Mouse (Mus musculus): Measurements from ENCODE around the gene Mertk. TPM values are rescaled to one million over a fixed set of nuclear protein-coding genes. Genes with fewer than 3 reads are reported as not detected.

Gene Mertk
- polyA plus RNA-seq, 2 experiments from 2014 or later, result not detected

DNA sequence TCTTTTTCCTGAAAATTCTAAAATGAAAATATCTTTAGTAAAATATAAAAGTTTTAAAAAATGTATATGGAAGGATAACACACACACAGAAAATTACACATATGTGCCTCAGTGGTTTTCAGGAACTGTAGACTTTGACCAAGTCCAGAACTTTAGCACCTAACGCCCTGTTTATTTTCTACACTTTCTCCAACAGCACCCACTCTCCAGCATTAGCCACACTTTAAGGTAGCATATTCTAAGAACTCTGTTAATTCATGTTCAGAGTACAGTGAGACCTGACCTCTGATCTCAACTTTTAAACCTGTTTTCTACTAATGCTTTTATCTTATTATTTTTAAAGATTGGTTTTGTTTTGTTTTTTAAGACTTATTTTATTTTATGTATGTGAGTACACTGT is 129.0 kb downstream of the Mertk start:
- ATAC-seq, result no peak

DNA sequence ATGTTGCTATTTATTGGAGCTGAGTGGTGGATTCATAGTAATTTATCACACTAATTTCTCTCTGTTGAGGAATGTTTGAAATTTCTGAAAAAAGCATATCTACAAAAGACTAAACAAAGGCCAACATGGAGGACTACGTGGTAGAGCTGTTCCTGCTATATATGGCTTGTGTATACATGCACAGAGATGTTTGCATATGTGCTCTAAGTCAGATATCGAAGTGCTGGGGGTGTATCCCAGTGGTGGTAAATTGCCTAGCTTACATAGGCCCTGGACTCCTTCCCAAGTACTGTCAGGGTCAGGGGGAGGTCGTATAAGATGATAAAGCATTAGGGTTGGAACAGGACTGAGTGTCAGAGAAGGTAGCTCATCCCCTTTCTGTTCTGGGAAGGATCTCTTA is 133.9 kb downstream of the Mertk start:
- no peak for ATAC-seq

DNA sequence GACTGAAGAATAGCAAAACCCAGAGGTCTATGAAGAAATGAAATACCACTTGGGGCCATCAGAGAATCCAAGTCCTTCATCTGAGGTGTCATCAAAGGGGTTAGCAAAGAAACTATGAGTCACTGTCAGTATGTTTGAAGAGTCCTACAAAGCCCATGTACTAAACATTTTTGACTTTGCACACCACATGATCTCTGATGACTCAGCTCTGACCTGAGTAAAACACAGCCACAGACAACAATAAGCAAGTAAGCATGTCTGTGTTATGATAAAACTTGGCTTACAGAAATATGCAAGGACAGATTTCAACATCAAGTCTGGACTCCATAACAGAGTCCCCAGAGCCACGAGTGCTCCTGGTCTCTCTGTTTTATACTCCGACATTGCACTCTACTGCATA is 134.3 kb downstream of the Mertk start:
- ATAC-seq, result no peak

GRCm38 (mm10) chr2:128833435-128833834 is 134.7 kb downstream of the Mertk start:
- no peak for ATAC-seq

GRCm38 (mm10) chr2:128837531-128837930 is 138.8 kb downstream of the Mertk start:
- ATAC-seq, result no peak

DNA sequence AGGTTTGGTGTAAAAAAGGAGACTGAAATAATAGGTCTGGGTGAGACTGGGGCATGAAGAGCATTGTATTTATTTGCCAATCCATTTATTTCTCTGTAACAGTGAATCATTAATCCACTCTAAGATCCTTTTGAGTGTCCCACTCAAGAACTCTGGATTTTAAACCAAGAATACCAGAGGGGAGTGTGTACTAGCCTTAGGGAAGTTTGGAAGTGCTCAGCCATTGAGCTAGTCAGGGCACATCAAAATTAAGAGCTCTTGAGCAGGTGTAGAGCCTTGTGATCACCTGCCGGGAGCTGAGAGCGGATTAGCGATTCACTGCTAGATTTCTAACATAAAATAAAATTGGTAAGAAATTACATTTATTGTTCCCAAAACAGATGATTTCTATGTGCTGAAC is 139.9 kb downstream of the Mertk start:
- ATAC-seq, result no peak

DNA sequence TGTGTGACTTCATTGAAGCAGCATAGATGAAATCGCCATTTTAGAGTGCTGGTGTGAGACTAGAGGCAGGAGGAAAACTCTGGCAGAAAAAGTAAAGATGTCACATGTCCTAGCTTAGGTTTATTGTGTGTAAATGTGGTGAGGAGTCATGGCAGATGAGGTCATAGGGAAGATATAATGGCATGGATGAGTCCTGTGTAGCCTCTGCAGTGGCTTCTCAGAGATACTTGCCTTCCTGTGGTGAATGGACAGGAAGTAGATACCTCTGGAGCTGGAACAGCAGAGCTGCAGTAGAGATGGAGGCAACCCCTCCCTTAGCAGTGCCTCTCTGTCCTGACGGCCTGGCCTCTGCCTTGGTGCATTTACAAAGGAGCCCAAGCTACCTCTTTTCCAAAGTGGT is 140.7 kb downstream of the Mertk start:
- ATAC-seq, result no peak

DNA sequence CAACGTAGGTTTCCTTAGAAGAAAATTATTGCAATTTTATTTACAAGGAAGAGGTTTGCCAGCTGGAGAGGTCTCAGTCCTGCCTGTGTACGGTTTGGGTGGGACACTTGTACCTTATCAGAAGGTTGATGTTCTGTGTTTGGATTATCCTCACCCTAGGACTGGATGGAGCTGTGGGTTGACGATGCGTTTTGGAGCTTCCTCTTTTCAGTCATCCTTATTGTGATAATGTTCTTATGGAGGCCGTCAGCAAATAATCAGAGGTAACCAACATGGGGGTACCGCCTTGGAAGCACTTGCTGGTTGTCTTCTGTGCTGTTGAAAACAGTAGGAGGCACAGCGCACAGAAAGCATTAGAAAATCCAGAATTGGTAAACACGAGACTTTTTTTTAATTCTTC is 143.7 kb downstream of the Mertk start:
- ATAC-seq, result no peak

DNA sequence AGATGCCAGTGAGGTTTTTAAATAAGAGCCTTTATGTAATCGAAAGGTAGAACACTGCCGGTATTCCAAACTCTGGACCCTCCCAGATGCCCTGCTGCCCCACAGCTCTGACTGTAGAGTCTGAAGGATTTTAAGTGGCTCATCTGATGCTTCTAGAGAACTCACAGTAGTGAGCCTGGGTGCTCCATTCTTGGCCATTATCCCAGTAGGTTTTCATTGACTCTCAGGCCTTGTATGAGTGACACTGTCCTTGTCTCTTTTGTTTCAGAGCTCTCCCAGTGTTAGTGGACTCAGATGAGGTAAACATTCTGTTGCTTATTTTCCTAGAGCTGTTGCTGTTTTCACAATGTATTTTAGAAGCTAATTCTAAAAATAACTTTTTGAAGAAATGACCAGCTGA is 151.3 kb downstream of the Mertk start:
- no peak for ATAC-seq

Other genes starting within 250 kb of the Mertk start
- not detected for gene Spdye4c, start 107.7 kb upstream of the Mertk start, polyA plus RNA-seq (2017; shearing (Covaris generic))
- gene Anapc1, start 11.6 kb upstream of the Mertk start, polyA plus RNA-seq (2017; shearing (Covaris generic)), result 10 to 100 TPM; 31.4 to 40.6 TPM
- gene Tmem87b, start 119.2 kb downstream of the Mertk start, polyA plus RNA-seq (2017; shearing (Covaris generic)), result 10 to 100 TPM; 13.9 to 14.1 TPM
- not detected for gene Fbln7, start 164.0 kb downstream of the Mertk start, polyA plus RNA-seq (2017; shearing (Covaris generic))
- 1 to 10 TPM; 6.4 to 7.7 TPM for gene Zc3h8, start 245.1 kb downstream of the Mertk start, polyA plus RNA-seq (2017; shearing (Covaris generic))